Mouse (Mus musculus) thymus, postnatal 4 days (tissue): ENCODE results near the gene Etv6.

Experiments
- DNase-seq: peaks from one replicate; pipeline ENCODE4 v3.0.0; 2021

Gene Etv6

DNA sequence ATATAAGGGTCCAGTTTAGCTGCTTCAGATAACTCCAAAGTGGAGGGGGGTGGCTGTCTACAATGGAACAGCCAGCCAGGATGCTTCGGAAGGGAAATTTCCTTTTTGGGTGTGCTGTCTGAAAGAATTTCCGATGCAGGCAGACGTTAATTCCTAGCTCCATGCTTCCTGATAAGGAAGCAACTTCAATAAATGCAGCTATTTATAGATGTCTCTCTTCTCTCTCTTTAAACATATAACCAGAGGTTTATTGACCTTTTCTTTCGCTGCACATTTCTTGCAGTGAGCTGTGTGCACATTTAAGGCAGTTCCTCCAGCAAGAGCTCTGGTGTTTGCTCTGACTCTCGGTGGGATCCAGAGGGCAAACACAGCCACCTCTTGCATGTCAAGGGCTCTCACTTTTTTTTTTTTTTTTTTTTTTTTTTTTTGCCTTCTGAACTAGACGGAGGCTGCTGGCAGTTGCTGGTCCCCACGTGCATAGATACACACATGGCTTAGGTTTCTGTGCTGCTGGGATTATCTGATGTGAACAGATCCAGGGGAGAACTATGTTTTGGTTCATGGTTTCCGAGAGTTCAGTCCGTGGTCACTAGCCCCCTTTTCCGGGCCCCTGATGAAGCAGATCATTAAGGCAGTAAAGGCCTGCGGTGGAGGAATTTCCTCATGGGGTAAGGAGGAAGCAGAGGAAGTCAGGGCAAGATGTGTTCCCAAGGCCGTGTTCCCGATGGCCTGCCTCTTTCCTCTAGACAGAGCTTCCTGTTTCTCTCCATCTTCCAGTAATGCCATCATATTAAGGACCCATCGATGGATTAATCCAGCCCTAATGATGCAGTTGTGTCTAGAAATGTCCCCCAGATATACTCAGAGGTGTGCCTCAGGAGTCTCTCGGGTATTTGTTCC is 109.0 kb downstream of the Etv6 start:
- no peak for DNase-seq

DNA sequence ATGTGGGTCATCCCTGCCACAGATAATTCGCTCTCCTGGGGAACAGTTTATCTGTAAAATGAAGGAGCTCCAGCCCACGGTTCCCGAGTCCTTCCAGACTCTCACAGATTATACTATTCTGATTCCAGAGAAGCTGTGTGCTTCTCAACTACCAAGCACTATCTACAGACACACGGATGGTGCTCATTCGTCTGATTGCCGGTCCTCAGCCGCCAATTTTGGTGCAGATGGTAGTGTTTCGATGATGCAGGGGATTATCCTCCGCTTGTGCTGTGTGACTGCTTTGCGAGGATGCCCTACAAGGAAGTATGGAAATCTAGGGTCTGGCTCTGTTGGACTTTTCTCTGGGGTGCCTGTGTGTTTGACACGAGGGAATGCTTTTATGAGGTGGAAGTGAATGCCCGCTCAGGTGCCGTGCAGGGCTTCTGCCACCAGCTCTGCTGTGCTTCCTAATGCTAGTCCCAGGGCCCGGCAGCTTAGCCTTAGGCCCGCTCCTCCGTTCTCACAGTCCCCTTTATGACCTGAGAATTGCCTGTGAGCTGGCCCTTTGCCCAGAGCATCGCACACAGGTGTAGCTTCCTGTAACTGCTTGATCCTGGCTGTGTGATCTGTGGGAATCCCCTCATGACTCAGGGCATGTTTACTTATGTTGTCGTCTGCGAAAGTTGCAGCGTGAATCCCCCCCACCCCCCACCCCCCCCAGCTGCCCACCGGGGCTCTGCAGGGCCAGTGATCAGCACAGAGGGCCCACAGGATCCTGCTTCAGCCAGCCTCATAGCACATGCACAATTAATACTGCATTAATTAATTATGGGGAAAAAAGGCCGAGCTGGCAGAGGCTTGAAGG is 112.3 kb downstream of the Etv6 start:
- peak; percentile 28 for DNase-seq

DNA sequence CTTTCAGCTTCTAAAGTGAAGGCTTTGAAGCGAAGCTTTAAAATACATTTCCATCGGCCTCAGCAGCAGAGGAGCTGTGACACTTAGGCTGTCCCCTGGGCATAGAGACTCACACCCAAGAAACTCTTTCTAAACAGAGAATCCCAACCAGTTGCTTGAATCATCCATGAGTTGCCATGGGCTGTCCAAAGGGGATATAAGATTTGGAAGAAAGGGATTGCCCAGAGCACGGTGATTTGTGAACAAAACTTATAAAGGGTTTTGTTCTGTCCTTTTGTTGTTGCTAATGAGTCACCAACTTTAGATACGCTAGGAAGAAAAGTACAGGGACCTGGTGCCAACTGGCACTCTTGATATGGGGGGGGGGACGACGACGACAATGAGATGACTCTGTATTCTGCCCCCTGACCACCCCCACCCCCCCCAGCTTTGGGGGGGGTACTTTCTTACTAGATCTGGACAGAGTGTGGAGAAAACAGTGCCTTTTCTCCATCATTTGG is 113.0 kb downstream of the Etv6 start:
- no peak for DNase-seq

- DNase-seq = no peak
Measured at GRCm38 (mm10) chr6:134149606-134150005, 114.1 kb downstream of the Etv6 start.

DNA sequence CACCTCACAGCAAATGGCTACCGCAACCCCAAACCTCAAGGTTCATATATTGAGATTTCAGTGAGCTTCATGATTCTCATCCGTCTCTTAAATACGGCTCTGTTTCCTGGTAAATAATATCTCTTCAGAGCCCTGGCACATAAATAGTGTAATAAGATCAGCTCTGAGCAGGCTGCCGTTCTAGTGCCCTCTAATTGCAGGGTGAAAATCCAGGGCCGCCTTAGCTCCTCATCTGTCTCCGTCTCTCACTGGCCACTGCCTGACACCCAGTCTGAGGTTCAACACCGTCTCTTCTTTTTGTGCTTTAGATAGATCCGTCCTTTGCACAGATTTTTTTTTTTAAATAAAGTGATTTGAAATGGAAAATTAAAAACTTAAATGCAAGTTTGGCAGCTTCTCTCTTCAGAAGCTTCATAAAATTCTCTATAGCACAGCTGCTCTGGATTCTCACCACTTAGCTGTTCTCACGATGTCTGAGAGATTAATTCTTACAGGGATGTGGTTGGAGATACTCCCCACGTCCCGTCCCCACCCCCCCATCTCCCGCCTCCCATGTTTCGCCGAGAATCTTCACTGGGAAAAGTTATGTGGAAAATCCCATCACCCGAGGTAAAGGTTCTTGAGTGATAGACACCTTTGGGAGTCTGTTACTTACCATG is 115.7 kb downstream of the Etv6 start:
- DNase-seq = no peak

DNA sequence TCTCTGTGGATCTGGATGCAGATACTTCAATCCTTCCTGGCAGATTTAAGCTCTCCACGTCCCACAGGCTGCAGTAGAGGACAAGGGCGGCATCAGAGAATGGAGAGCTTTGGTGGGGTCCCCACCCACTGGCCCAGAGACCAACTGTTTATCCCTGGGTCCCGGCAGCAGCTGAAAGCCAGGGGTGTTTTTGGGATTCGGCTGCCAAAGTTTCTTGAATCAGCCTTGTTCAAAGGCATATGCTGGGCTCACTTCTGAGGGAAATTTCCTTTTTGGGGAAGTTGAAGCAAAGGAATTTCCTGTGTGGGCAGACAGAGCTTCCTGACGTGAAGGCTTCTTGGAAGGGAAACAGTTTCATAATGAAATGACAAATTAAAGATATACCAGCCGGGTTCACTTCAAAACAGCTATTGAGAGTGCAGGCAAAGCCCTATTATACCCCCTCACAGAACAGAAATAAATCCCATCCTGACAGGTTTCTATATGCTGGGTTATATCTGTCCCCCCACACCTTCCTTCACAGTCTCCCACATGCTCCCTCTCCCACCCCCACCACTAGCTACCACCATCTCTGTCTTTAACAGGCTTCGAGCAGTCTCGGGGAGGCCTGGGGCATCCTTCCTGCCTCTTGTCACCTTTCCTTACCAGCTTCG is 116.5 kb downstream of the Etv6 start:
- no peak for DNase-seq

- no peak for DNase-seq
Measured at GRCm38 (mm10) chr6:134152539-134152938, 117.0 kb downstream of the Etv6 start.

- no peak for DNase-seq
Measured at GRCm38 (mm10) chr6:134154746-134155145, 119.2 kb downstream of the Etv6 start.

GRCm38 (mm10) chr6:134155900-134156623 is 120.6 kb downstream of the Etv6 start:
- no peak for DNase-seq

DNA sequence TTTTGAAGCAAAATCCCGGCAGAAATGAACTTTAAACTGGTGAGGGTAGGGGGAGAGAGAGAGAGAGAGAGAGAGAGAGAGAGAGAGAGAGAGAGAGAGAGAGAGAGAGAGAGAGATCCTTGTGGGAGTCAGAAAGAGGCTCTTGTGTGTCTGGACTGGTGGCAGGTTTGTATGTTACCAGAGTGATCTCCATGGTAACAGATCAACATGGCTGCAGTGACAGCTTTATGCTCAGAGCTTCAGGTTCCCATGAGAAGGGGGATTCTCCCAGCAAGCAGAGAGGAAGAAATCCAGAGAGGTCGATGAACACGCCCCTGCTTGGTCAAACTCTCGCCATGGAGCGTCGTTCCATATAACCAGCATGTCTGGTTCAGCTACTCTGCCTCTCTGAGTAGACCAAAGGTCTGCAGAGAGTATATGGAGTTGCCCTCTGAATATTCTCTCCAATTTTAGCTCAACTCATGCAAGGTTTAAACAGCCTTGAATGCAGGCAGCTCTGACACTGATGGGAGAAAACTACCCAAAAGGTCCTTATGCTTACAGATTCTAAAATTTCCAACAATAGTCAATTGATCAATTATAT is 122.1 kb downstream of the Etv6 start:
- DNase-seq = no peak

GRCm38 (mm10) chr6:134158201-134158600 is 122.7 kb downstream of the Etv6 start:
- DNase-seq = no peak

DNA sequence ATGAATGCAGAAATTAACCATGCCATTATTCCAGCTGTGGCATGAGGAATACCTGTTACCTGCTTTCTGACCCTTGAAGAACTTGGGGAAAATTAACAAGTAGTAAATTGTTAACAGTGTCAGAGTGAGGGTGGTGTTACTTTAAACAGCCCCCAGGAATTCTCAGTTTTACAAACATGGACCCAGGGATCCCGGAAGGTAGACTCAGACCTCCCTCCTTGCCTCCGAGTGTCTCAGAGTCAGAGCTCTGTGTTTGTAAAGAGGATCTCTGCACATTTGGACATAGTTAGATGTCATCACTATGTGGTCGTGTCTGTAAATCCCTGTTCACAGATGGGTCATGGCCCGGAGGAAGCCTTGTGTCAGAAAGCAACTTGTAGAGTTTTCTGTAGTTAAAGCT is 124.2 kb downstream of the Etv6 start:
- no peak for DNase-seq

DNA sequence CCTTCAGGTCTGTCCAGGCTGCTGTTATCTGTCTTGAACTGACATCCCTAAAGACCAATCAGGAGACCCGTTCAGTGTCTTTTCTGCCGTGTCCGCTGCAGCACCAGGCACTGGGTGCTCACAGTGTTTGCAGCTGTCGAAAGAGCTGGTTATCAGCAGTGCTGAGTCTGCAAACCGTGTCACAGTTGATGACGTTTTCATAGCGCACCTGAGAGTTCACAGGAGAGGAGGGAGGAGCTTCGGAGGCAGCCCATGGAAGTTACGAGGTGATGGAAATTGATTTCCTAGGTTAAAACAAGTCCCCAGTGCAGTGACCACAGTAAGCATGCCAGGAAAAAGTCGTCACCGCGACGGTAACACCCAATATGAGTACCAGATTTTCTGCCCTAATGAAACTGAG is 125.5 kb downstream of the Etv6 start:
- DNase-seq = no peak

- no peak for DNase-seq
Measured at GRCm38 (mm10) chr6:134163346-134163745, 127.8 kb downstream of the Etv6 start.

DNA sequence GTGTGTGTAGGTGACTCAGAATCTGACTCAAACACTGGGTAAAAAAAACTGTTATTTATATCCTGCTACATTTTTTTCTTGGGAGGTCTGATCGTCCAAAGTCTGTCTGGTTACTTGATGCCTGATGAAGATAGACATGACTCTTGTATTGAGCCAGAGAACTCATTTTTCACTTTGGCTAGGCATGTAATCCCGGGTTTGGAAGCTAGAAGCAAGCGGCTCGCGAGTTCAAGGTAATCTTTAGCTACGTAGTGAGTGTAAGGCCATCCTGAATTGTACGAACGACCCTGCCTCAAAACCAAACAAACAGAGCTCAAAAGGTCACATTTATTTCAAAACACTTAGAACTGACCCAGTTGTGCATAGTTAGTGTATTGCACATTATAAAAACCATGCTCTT is 128.9 kb downstream of the Etv6 start:
- DNase-seq = no peak

DNA sequence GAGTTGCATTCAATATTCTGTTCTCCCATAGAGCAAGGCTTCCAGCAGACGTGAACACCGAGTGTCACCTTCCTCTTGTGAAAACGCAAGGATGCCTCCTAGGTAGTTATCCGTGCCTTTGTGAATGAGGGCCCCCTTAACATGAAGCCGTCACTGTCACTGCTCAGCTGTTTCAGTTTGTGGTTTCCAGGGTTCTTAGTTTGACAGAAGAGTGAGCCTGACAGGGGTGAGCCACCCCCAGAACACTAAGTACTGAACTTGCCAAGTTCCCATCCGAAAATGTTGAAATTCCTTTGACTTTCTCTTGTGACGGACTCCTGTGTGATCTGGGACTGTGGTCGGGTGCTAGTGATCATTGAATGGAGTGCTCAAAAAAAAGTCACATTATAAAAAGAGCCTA is 129.5 kb downstream of the Etv6 start:
- peak; percentile 36 for DNase-seq

- DNase-seq = no peak
Measured at GRCm38 (mm10) chr6:134167963-134168362, 132.5 kb downstream of the Etv6 start.

DNA sequence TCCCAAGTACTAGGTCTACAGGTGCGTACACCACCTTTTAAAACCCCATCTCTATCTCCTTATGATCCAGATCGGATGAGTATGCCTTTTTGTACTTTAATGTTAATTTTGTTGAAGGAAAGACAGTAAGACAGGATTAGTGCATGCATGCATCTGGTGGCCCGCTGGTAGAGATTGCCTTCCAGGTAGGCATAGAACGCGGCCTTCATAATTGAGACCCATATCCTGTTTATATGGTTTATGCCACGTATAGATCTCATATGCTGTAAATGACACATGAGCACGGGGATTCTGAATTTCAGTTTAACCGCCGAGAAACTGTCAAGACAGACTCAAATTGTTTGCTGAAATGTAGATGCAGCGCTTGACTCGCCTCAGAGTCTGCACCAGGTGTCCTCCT is 133.3 kb downstream of the Etv6 start:
- no peak for DNase-seq

- DNase-seq = no peak
Measured at GRCm38 (mm10) chr6:134171235-134171634, 135.7 kb downstream of the Etv6 start.

DNA sequence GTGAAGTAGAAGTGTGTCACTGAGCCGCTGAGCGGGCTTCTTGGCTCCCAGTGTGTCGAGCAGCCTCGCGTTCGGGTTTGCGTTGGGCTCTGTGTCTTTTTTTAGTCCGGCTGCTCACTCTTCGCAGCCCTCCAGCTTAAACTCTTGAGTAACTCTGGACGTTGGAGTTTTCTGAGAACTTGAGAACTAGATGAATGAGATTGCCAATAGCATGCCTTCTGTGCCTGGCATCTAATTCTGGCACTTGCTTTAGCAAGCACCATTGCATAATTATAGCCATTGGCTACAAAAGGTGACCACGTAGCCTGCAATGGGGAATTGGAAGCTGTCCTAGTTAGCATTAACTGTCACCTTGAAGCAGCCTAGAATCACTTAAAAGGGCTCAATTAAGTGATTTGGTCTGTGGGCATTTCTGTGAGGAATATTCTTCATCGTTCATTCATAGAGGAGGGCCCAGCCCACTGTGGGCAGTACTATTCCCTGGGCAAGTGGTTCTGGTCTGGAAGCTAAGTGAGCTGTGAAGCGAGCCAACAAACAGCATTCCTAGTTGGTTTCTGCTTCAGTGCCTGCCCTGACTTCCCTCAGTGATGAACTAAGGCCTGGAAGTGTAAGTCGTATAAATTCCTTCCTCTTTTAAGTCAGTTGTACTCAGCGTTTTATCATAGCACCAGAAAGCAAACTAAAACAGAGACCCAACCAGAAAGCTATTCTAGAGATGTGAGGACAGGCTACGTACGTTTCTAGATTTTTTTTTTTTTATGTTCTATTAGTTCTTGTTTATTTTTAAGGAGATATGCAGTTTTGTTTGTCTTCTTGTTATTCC is 136.6 kb downstream of the Etv6 start:
- DNase-seq = no peak

GRCm38 (mm10) chr6:134173439-134173838 is 137.9 kb downstream of the Etv6 start:
- DNase-seq = no peak
